Mouse (Mus musculus): ENCODE results near the gene Rph3a.
"Not testable (repeated sequence)": the region's sequence is repeated elsewhere in the genome, so short reads cannot be mapped to it uniquely, and the experiment has no call there.

DNA sequence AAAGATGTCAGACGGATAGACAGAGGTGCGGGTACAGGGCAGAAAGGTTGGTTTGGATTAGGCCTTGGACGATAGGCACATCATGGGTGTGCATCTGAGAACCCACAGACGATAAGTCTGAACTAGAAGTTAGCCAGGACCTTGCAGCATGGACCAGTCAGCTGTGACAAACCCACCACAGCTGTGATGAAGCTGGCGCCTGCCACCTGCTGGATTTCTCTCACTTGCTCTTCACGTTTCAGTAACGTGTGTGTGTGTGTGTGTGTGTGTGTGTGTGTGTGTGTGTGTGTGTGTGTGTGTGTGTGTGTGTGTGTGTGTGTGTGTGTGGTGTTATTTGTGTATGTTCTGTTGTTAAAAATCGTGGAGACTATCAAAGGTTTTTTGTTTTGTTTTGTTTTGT, 95.7 kb downstream of the Rph3a start, which contains the start of gene Oas1d:
- peak in 1 of 2 experiments; percentile 51; a peak in 2 of 4 replicates for TF ChIP-seq CTCF (conservative IDR thresholded peaks at IDR 0.05 in 1 of 2, IDR thresholded peaks at IDR 0.05 in 1 of 2; ENCODE audit: low read depth in 2 of 2, low read length in 2 of 2)
- not testable (repeated sequence) for TF ChIP-seq EP300 (IDR thresholded peaks at IDR 0.05; ENCODE audit: low read length); TCF12 (IDR thresholded peaks at IDR 0.05; ENCODE audit: low read depth, low read length); PAX5 (IDR thresholded peaks at IDR 0.05; ENCODE audit: low read length); MYC (IDR thresholded peaks at IDR 0.05; ENCODE audit: low read depth, low read length); UBTF (IDR thresholded peaks at IDR 0.05; ENCODE audit: low read depth, low read length); CHD2 (IDR thresholded peaks at IDR 0.05; ENCODE audit: low read length)

Data from CH12.LX (cell line).